Mouse (Mus musculus): Measurements from ENCODE around the gene Acadl.

The Acadl gene

DNA sequence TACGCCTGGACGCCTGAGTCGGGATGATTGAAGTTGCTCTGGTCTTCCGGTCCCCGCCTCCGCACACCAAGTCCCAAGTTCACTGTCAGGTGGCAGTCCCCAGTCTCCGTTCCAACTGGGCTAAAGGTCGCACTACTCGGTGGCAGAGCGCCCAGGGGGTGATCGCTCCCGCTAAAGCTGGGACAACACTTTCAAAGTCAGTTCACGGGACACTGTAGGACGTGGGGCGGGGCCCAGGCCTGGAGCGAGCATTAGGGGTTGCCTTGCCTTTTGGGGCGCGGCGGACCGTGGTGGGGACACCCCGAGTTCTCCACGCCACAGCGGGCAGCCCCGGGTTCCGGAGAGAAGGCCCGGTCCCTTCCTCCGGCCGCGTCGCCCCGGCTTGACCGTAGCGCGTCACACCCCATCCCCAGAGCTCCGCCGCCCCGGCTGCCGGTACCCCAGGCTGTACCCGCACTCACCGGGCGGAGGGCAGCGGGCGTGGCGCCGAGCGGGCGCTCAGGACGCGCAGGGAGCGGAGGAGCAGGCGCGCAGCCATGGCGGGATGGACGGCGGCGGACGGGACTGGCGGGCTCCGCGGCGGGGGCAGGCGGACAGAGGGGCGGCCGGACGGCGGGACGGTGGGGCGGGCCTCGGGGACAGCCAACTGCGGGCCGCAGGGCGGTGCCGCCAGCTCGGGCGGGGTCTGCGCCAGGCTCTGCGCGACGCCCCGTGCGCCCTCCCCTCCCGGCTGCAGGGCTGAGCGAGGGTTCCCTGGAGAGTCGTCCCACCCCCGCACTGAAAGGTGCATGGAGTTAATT is at the start of gene Acadl:
Gene Acadl, minus strand, starts transcription at position 566 of the 800 bp plus-strand sequence.
- DNase-seq (ENCODE audit: low read depth, low spot score), result no peak

DNA sequence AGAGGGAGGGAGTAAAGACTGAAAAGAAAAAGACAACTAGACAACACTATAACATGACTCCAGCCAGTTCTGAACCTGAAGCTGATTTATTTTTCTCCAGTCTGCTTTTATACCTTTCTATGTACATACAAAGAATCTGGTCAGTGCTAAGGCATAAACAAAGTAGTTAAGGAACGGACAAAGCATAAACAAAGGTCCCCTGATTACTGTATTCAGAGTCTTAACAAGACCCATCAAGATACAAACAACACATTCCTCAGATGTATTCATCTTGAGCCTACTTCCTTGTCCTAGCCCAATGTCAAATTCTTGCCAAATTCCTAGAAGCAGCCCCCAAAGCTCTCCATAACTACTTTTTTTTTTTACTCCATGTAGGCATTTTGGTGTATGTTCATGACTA is 49.2 kb upstream of the Acadl start:
- DNase-seq (ENCODE audit: low read depth, low spot score), result no peak

DNA sequence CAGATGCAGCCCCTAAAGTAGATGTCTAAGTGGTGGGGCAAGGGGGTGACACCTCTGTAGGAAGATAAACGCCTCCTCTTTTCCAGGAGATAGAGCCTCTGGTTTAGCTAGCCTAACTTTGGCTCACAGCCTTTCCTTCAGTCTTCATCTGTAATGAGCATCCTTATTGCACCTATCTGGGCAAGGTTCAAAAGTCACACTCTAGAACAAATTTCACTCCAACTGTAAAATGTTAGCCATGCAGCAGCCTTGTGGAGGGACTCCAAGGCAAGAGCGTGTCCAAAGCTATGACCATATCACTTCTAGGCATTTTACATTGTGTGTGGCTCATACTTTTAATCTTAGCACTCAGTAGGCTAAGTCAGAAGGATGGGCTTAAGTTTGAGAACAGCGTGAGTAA is 39.5 kb upstream of the Acadl start:
- DNase-seq (ENCODE audit: low read depth, low spot score), result no peak

DNA sequence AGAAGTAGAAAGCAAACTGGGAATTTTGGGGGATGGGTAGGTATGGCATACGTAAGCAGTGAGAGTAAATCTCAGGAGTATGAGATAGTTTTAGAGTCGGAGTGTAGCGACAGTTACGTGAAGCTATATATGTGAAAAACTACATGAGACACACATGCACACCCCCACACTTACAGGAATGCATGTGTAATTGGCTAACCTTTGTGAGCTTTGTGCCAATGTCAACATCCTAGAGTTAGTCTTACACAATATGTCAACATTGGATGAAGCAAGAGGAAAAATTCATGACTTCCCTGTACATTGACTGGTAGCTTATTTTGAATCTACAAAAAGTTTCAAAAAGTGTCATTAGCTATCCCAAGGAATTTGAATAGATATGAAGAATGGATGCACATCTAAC is 37.9 kb upstream of the Acadl start:
- DNase-seq (ENCODE audit: low read depth, low spot score), result no peak

DNA sequence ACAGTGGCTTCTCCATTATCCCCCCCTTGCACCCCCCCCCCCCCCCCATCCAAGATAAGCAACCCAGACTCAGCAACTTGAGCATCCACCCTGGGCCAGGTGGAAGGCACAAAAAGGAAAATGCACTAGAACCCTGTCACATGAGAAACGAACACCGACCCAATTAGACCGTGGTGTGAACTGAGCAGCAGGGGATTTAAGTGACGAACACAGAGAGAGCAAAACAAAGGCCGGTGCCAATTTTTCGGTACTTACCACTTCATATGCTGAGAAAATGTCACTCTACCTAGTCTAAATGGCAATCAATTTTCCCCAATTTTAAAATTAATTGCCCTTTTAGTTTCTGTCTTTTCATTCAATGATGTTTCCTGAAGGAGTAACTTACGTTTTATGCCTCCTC is 35.2 kb upstream of the Acadl start:
- no peak for DNase-seq (ENCODE audit: low read depth, low spot score)

DNA sequence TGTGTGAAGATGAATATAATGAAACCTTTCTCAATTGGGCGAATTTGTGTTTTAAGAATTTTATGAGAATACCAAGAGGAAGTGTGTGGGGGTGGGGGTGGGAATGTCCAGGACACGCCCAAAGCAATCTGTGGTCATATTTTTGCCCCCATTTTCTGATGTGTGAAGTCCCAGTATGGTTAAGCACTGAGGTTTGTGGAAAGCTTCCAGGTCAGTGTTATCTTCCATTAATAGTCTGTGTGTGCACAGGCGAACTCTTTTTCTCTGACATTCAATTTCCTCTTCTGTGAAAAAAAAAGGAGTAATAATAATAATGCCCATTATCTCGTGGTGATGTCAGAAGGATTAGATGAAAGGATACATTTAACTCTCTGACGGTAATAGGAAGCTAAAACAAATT is 33.5 kb upstream of the Acadl start:
- DNase-seq (ENCODE audit: low read depth, low spot score), result peak; percentile 34

DNA sequence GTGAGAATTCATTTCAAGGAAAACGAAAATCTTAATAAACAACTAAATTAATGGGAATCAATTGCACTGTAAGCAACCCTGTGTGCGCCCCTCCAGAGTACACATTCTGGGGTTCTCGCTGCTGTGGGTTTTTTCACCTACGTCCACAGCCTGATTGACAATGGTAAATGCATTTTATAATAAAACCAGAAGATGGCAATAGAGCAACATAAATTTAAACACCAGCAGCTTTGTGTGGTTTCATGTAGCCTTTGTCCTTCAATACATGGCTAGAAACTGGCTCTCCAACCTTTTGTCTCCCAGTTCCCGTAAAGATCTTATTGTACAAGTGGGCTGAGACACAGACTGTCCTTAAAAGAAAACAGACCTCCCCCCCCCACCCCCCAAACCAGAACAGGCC is 33.0 kb upstream of the Acadl start:
- peak; percentile 56 for DNase-seq (ENCODE audit: low read depth, low spot score)

DNA sequence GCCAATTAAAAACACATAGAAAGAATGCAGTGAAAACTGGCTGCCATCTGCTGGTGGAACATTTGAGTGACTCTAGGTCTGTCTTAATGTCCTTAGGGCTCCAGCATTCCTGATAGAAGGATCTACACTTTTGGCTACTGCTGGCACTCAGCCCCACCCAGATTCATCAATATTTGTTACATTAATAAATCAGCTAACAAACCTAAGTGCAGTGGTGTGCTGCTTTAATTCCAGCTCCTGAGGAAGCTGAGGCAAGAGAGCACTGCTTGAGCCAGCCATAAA is 32.7 kb upstream of the Acadl start:
- peak; percentile 26 for DNase-seq (ENCODE audit: low read depth, low spot score)

DNA sequence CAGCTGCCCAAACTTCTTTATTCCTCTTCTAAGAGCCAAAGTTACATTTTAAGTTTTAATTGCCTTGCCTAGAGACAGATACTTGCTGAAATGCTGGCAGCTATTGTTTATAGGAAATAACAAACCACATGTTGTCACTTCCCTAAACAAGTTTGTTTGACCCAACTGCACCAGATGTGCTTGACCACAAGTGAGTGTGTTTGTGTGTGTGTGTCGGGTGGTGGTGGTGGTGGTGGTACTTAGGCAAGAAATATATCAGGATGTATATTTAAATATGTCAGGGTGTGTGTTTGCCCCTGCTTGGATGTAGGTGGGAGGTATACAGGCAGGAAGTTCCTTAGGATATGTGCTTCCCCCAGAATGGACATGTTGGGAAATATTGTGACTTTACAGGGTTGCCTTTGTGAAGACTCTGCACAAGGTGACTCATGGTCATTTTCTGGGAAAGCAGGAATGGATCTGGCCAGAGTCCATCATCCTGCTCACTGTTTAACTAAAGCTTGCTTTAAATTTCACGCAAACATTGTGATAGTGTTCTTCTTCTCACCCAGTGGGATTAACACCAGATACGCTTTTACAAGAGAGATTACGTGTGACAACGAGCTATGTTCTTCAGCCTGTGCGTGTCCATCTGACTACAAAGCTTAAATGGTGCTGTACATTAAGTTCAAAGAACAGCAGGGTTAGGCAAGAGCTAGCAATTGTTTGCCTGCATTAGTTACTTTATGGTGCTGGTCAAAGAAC is 32.2 kb upstream of the Acadl start:
- no peak for DNase-seq (ENCODE audit: low read depth, low spot score)

DNA sequence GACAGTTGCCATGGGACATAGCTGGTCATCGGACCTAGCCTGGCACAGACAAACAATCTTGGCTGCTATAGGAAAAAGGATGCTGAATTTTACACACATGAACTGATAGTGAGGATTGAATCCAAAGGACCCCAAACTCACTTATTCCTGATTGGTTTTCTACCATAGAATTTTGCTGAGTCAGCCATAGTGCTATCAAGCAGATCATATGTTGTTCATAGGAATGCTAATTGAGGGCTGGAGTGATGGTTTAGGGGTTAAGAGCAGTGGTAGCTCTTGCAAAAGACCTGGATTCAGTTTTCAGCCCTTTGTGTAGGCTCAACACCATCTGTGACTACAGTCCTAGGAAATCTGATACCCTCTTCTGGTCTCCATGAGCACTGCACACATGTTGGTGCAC is 24.1 kb upstream of the Acadl start:
- no peak for DNase-seq (ENCODE audit: low read depth, low spot score)

DNA sequence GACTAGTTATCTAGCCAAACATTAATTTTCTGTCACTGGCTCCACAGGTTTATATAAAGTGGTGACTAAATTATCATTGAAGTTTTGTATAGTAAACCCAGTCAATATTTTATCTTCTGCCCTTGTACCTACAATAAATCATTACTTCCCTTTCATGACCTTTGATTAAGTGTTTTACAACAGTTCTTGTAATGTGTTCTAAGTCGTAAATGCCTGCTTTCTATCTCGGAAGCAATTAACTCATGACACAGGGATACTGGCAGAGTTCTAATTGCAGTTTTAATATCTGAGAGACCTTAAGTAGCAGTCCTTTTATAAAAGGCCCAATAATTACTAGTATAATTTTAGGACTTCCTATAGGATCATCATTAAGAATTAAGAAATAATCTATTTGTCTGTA is 17.1 kb upstream of the Acadl start:
- no peak for DNase-seq (ENCODE audit: low read depth, low spot score)

DNA sequence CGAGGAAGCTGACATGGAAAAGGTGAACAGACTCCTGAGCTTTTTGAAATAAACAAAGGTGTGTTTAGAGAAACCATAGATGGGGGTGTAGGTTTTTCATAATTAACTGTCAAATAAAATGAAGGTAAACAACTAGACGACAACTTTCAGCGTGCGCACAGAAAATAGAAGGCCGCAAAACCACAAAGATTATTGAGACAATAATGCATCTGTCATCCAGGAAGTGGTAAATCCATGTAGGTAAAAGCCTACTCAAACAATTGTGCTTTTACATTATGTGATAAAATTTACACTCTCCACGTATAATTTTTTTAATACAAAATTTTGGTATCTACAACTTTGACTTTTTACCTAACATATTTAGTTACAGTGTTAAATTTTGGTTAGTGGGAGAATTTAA is 11.7 kb upstream of the Acadl start:
- no peak for DNase-seq (ENCODE audit: low read depth, low spot score)

DNA sequence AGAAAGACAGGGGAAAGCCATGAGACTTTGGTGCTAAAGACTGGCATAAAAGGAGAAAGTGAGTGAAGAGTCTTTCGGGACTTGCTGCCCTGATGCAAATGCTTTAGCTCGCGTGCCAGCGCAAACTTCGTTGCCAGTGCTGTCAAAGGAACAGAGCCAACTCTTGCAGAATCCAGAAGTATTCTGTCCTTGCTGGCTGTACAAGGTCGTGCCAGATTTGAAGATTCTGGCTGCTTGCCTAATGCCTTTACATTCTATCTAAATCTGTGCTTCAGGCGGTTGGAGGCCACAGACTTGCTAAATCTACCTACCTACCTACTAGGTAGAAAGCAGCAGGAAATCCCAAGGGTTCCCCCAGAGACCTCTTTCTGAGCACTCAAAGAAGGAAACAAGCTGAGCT is 8.5 kb upstream of the Acadl start:
- DNase-seq (ENCODE audit: low read depth, low spot score), result no peak

DNA sequence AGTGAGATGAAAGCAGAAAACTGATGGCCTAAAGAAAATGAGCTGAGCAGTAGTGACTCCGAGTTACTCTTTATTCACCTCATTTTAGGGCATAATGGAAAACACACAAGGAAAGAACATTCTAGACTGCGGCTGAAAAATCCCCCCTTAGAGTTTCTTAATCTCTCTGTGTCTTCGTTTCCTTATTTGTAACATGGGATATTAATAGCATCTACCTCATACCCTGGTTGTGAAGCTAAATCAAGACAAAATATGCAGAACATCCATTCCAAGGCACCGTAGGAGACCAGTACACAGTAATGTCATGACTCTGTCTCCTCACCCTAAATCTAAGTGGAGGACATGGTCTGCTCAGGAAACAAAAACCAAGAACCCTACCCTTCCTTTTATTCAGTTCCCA is 2.6 kb upstream of the Acadl start:
- DNase-seq (ENCODE audit: low read depth, low spot score), result no peak

DNA sequence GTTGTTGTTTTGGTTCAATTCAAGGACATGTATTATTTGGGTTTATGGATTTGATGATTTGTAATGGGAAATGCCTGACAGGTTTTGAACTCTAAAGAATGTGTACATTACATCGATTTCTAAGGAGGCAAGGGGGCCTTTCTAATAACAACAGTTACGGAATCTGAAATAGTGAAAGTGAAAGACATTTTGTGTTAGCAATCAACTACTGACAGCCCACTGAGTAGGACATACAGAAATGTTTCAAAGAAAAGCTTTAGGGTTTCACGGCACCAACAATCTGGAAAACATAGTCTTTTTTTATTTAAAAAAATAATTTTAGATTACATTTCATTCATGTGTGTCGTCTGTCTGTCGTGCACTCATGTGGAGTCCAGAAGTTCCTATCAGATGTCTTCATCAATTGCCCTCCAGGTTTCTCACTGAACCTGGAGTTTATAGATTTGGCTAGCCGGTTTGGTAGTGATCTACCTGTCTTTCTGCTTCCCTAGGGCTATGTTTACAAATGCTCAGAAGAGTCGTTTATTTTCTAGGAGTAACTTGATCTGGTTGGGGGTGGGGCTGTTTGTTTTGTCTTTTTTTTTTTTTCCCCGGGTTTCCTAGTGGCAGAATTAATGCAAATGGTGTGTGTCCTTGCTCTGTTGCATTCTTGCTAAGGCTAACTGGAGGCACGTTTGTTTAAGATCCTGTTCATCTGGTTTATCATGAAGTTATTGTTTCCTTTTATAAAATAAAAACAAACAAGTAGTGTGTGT is 841 bp upstream of the Acadl start:
- DNase-seq (ENCODE audit: low read depth, low spot score), result no peak

DNA sequence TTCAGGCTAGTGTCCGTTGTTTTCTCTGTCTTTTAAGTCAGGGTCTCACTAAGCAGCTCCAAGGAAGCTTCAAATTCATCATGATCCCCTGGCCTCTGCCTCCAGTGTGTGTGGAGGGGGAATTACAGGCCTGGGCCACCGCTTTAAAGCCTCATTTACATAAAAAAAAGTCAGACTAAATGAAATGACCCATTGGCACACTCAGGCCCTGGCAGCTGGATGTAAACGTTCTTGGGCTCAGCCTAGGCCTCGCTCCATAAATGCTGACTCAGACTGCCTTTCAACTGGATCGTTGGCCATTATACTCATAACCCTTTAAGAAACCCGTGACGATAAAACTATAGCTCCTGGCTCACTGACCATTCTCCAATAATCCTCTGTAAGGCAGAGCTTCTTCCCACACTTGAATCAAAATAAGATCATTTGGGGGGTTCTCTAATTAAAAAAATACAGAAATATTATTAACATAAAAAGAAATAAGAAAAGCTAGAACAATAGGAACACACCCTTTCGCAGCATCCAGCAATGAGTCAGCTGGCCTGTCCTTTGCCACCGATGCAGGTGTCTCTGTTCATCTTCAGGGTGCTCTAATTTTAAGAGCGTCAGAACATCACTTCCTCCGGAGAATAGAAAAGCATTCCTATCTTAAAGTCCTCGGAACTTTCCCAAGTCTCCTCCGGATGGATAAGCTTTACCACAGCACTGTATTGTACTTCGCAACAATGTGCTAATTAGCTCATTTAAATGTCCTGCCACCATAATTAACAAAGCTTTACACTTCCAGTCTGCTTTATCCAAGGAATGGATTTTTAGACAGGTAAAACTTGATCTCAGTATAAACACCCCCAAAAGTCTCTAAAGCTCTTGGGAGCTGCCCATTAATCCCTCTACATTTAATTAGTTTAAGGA is 1.1 kb downstream of the Acadl start:
- DNase-seq (ENCODE audit: low read depth, low spot score), result no peak

DNA sequence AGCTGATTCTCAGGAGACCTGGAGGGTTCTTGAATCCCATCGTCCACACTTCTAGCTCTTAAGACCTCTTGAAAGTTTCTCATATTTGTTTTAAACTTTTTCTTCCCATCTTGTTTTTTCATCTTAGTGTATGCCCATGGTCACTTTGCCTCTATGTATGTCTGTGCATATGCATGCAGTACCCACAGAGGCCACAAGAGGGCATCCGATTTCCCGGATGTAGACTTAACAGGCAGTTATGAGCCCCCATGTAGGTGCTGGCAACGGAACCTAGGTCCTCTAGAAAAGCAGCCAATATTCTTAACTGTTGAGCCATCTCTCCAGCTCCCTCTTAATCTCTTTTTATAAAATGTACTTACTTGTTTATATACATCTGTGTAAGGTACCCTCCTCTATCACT is 15.6 kb downstream of the Acadl start:
- DNase-seq (ENCODE audit: low read depth, low spot score), result no peak

DNA sequence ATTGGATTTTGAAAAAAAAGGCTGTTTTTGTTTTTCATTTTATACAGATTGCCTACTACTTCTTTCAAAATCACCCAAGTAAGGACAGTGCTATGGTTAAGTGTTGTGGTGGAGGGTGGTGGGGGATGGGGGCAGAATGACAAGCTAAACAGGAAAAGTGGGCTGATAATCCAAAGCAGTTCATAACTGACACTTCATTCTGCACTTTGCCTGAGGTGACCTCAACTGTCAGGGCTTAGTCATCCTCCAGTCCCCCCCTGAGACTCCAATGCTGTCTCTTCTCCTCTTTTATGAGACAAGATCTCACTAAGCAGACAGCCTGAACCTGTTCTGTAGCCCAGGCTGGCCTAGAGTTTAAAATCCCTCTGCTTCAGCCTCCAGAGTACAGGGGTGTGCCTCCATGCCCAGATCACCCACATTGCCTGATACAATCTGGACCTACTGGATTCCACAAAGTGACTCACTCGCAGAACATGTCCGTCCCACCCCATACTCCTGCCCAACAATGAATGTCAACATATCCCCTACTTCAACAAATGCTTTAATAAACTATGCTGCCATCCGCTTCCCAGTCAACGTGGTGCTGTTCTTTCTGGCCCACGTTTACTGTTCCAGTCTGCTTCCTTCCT is 17.3 kb downstream of the Acadl start:
- DNase-seq (ENCODE audit: low read depth, low spot score), result no peak

DNA sequence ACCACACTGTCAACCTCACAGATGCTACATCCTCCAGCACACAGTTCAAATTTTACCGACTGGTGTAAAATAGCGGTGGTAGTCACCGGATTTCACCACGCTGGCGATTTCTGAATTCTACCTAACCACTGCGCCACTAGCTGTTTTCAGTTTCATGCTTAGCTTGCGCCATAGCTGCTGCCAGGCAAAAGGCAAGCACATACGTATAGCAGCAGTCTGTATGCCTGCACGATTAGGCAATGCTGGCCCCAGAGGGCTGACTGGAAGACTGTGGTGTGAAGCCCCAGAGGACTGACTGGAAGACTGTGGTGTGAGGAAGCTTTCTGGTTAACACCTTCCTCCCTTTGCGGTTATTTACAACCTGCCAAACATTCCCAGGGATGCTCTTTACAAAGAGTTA is 21.1 kb downstream of the Acadl start:
- no peak for DNase-seq (ENCODE audit: low read depth, low spot score)

DNA sequence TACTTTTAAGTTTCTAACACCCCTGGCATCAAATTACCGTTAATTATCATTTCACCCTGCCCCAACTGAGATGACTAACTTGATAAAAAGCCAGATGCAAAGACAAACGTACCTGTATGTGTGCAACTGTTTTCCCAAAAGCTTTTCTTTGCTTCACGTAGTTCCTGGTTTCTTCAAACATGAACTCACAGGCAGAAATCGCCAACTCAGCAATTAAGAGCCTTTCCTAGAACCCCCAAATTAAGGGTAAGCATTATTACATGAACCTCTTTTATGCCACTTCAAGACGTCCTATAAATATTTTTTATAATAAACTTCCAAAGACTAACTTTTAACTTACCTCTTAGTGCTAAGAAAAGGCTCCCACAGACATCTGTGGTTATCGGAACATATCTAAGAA is 21.6 kb downstream of the Acadl start:
- DNase-seq (ENCODE audit: low read depth, low spot score), result no peak

DNA sequence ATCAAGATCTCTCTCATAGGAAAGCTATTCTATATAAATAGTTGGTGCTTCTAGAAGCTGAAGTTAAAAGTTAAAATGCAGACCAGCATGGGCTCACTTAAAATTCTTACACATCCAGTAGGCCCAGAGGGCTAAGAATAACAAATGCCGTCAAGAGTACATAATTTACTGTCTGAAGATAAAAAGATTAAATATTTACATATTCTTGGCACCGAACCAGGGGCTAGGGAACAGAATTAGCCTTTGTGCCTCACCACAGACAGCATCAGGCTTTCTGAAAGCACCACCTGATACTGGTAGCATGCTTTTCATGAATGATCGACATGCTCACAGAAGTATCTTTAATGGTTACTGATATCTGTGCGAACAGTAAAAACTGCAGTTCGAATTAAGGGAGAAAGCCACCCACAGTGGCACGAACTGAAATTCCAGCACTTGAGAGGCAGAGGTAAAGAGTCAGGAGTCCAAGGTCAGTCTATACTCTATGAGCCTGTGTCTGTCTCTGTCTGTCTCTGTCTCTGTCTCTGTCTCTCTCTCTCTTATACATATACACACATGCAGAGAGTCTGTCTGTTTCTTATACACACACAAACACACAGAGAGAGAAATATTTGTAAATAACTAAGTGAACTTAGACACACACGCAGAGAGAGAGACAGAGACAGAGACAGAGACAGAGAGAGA is 23.2 kb downstream of the Acadl start:
- no peak for DNase-seq (ENCODE audit: low read depth, low spot score)

Measured in brain, embryonic 18.5 days (tissue).